8 mouse cellular contexts compared by ENCODE assay signal in the genomic region with DNA sequence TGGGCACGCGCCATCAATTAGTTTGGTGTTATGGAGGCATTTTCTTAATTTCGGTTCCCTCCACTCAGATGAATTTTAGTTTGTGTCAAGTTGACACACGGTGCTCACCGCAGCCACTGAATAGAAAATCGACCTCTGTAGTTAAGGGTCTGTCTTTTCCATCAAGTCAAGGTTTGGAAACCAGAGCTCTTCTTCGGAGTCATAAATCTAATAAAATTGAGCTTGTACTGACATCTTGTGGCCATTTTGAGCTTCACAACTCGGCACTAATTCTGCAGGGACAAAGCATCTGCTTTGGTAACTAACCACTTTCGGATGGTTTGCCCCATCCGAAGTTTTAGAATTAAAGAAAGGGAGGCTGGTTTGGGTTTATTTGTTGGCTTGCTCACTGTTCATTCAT.
A peak's percentile ranks its signal among the peaks of the same experiment; 100 is the strongest.
DNase-seq lines count a peak whose midpoint lies in the region; ATAC-seq and TF ChIP-seq lines count a peak whose summit lies in the region.
"Had no signal": no experiment of that assay in that cellular context is flagged by ENCODE, and none has a peak within 500 bp of the region (broad histone marks: within the 10 kb centered on the region; RNA-seq: fewer than 3 reads in every experiment).

No protein-coding gene starts in this region.

- no peak overlapping the region for H3K4me2 ChIP-seq in liver, embryonic 12.5 days
- no peak overlapping the region for H3K4me2 ChIP-seq in forebrain, embryonic 13.5 days
- H3K4me2 ChIP-seq in limb, embryonic 14.5 days (replicated peaks; ENCODE audit: low read depth, low read length, severe bottlenecking), result no peak overlapping the region
- H3K4me2 ChIP-seq in heart, embryonic 12.5 days, result no peak overlapping the region

- H3K79me2 ChIP-seq in liver, adult 2 months (ENCODE audit: control insufficient read depth, insufficient read depth, low read length), result no peaks in the 10 kb centered on the region

- no peak for TF ChIP-seq POLR2A in liver, adult 2 months (IDR thresholded peaks at IDR 0.05; ENCODE audit: extremely low read depth, insufficient read depth, low read length)
- no peak for TF ChIP-seq POLR2A in brain, embryonic 14.5 days (IDR thresholded peaks at IDR 0.05; ENCODE audit: borderline replicate concordance, extremely low read depth, insufficient read depth, insufficient read length, poor library complexity, severe bottlenecking)
- TF ChIP-seq POLR2A in limb, embryonic 14.5 days (IDR thresholded peaks at IDR 0.05; ENCODE audit: borderline replicate concordance, extremely low read depth, insufficient read depth, insufficient read length), result no peak

- DNase-seq in liver, adult 2 months (ENCODE audit: extremely low read depth, low read depth, low spot score), result peak; percentile 13
- DNase-seq in brain, embryonic 14.5 days (ENCODE audit: low read depth), result peak; percentile 80
- peak; percentile 71 for DNase-seq in limb, embryonic 14.5 days (ENCODE audit: low spot score)
- peak; percentile 28 for DNase-seq in telencephalon, adult 2 months (ENCODE audit: low read depth, low spot score)

- 38% methylated on average over 10 of the region's 10 CpGs for WGBS in liver, adult 2 months
- 41% methylated on average over 10 of the region's 10 CpGs for WGBS in liver, embryonic 12.5 days (ENCODE audit: insufficient replicate concordance)
- 47% methylated on average over 10 of the region's 10 CpGs for WGBS in forebrain, embryonic 13.5 days
- WGBS in limb, embryonic 14.5 days, result 40% methylated on average over 10 of the region's 10 CpGs
- WGBS in heart, embryonic 12.5 days, result 41% methylated on average over 10 of the region's 10 CpGs

- H3K9me3 ChIP-seq in liver, embryonic 12.5 days (replicated peaks), result no peaks in the 10 kb centered on the region
- no peaks in the 10 kb centered on the region for H3K9me3 ChIP-seq in forebrain, embryonic 13.5 days (replicated peaks)
- H3K9me3 ChIP-seq in limb, embryonic 14.5 days (ENCODE audit: control insufficient read depth, low read length), result no peaks in the 10 kb centered on the region
- no peaks in the 10 kb centered on the region for H3K9me3 ChIP-seq in heart, embryonic 12.5 days (replicated peaks)

- no peak overlapping the region for H3K4me3 ChIP-seq in liver, adult 2 months (ENCODE audit: insufficient read depth, low read depth, low read length)
- no peak overlapping the region for H3K4me3 ChIP-seq in liver, embryonic 12.5 days
- no peak overlapping the region for H3K4me3 ChIP-seq in forebrain, embryonic 13.5 days
- H3K4me3 ChIP-seq in limb, embryonic 14.5 days (replicated peaks; ENCODE audit: low read length), result no peak overlapping the region
- no peak overlapping the region for H3K4me3 ChIP-seq in heart, embryonic 12.5 days
- H3K4me3 ChIP-seq: erythroblast, embryonic 14.5 days had no signal

- no peak overlapping the region for H3K27ac ChIP-seq in liver, adult 2 months (replicated peaks; ENCODE audit: insufficient read depth, low read depth, low read length)
- H3K27ac ChIP-seq in liver, embryonic 12.5 days, result no peak overlapping the region
- H3K27ac ChIP-seq in forebrain, embryonic 13.5 days, result no peak overlapping the region
- H3K27ac ChIP-seq in limb, embryonic 14.5 days (replicated peaks; ENCODE audit: low read depth, low read length), result no peak overlapping the region
- no peak overlapping the region for H3K27ac ChIP-seq in heart, embryonic 12.5 days (ENCODE audit: poor library complexity, severe bottlenecking)

- no peaks in the 10 kb centered on the region for H3K27me3 ChIP-seq in liver, adult 2 months (ENCODE audit: control insufficient read depth, insufficient read depth, low read length)
- no peaks in the 10 kb centered on the region for H3K27me3 ChIP-seq in liver, embryonic 12.5 days (replicated peaks)
- H3K27me3 ChIP-seq in forebrain, embryonic 13.5 days, result no peaks in the 10 kb centered on the region
- no peaks in the 10 kb centered on the region for H3K27me3 ChIP-seq in limb, embryonic 14.5 days (ENCODE audit: control insufficient read depth, insufficient read depth, low read length)
- H3K27me3 ChIP-seq in heart, embryonic 12.5 days (replicated peaks), result no peaks in the 10 kb centered on the region

- TF ChIP-seq CTCF in liver, adult 2 months (IDR thresholded peaks at IDR 0.05; ENCODE audit: low read depth, low read length), result 0 out of 2 replicates have a peak, but pooled peaks have one; percentile 10
- TF ChIP-seq CTCF in brain, embryonic 14.5 days (IDR thresholded peaks at IDR 0.05; ENCODE audit: borderline replicate concordance, extremely low read depth, insufficient read depth, insufficient read length), result peak; percentile 66; the same call in 1 of the 2 replicates

- H3K4me1 ChIP-seq in liver, adult 2 months (ENCODE audit: control insufficient read depth, insufficient read depth, low read length), result no peaks in the 10 kb centered on the region
- no peaks in the 10 kb centered on the region for H3K4me1 ChIP-seq in liver, embryonic 12.5 days
- no peaks in the 10 kb centered on the region for H3K4me1 ChIP-seq in forebrain, embryonic 13.5 days
- H3K4me1 ChIP-seq in limb, embryonic 14.5 days (ENCODE audit: control insufficient read depth, insufficient read depth, low read length), result no peaks in the 10 kb centered on the region
- no peaks in the 10 kb centered on the region for H3K4me1 ChIP-seq in heart, embryonic 12.5 days (replicated peaks)

- no peaks in the 10 kb centered on the region for H3K36me3 ChIP-seq in liver, adult 2 months (ENCODE audit: control insufficient read depth, insufficient read depth, low read length)
- no peaks in the 10 kb centered on the region for H3K36me3 ChIP-seq in liver, embryonic 12.5 days
- H3K36me3 ChIP-seq in forebrain, embryonic 13.5 days (ENCODE audit: poor library complexity, severe bottlenecking), result no peaks in the 10 kb centered on the region
- no peaks in the 10 kb centered on the region for H3K36me3 ChIP-seq in limb, embryonic 14.5 days (ENCODE audit: control insufficient read depth, insufficient read depth, low read length)
- no peaks in the 10 kb centered on the region for H3K36me3 ChIP-seq in heart, embryonic 12.5 days

- no peak overlapping the region for H3K9ac ChIP-seq in liver, adult 2 months (ENCODE audit: low read depth, low read length)
- H3K9ac ChIP-seq in liver, embryonic 12.5 days, result no peak overlapping the region
- H3K9ac ChIP-seq in forebrain, embryonic 13.5 days, result no peak overlapping the region
- H3K9ac ChIP-seq in limb, embryonic 14.5 days (ENCODE audit: low read depth, low read length, severe bottlenecking), result no peak overlapping the region
- H3K9ac ChIP-seq in heart, embryonic 12.5 days, result no peak overlapping the region

- ATAC-seq in liver, embryonic 12.5 days, result no peak
- ATAC-seq in forebrain, embryonic 13.5 days, result peak; percentile 87
- ATAC-seq in limb, embryonic 14.5 days (ENCODE audit: low FRiP score, low read depth), result peak; percentile 57; the same call in 1 of the 2 replicates
- ATAC-seq in heart, embryonic 12.5 days (ENCODE audit: insufficient number of reproducible peaks, low FRiP score), result no peak

Comparison
In these comparisons a context has a peak if more than half of its experiments do, and no peak if none do; other contexts are left out.
1. DNase-seq: peak in every context shown above with its lines; median percentile 80 in brain, embryonic 14.5 days; 71 in limb, embryonic 14.5 days; 28 in telencephalon, adult 2 months; 13 in liver, adult 2 months.
2. ATAC-seq: peak in forebrain, embryonic 13.5 days (single experiment) and limb, embryonic 14.5 days (single experiment); none in liver, embryonic 12.5 days (single experiment) and heart, embryonic 12.5 days (single experiment).